Mouse (Mus musculus) frontal cortex, adult 2 months (tissue): ENCODE results near the gene Myh6. TPM values are rescaled to one million over a fixed set of nuclear protein-coding genes. Genes with fewer than 3 reads are reported as not detected.
"Not testable (repeated sequence)": the region's sequence is repeated elsewhere in the genome, so short reads cannot be mapped to it uniquely, and the experiment has no call there.

Source experiments
- DNase-seq, 2 experiments: peaks; one replicate each; pipeline ENCODE4 v3.0.0; 2022; ENCODE audit warnings: low spot score in 1 of 2; ENCODE audit errors: extremely low spot score in 1 of 2
- polyA plus RNA-seq: library from polyadenylated mRNA; depleted of rRNA; stranded (reverse); fragments of >200 nt; gene quantifications from 2 replicates; pipeline ENCODE4 v1.2.3, GENCODE M21; 2012

Myh6 gene
- polyA plus RNA-seq, 1 experiment: 0.02 TPM

- DNase-seq: not testable (repeated sequence)
Measured at GRCm38 (mm10) chr14:54959853-54960613, 6.7 kb downstream of the Myh6 start.

GRCm38 (mm10) chr14:54959197-54959596, 7.5 kb downstream of the Myh6 start:
- DNase-seq: no peak

GRCm38 (mm10) chr14:54958503-54958902, 8.2 kb downstream of the Myh6 start:
- DNase-seq: no peak

GRCm38 (mm10) chr14:54956533-54956932, 10.2 kb downstream of the Myh6 start:
- no peak for DNase-seq

- no peak for DNase-seq
Measured at GRCm38 (mm10) chr14:54955481-54955880, 11.2 kb downstream of the Myh6 start.

GRCm38 (mm10) chr14:54954474-54954873, 12.3 kb downstream of the Myh6 start:
- DNase-seq: no peak

GRCm38 (mm10) chr14:54953664-54954206, 13.0 kb downstream of the Myh6 start:
- DNase-seq: no peak

GRCm38 (mm10) chr14:54951587-54951986, 15.1 kb downstream of the Myh6 start:
- DNase-seq: no peak

- DNase-seq: no peak
Measured at GRCm38 (mm10) chr14:54950493-54950892, 16.2 kb downstream of the Myh6 start.

GRCm38 (mm10) chr14:54948781-54949180, 17.9 kb downstream of the Myh6 start:
- DNase-seq: no peak

GRCm38 (mm10) chr14:54947008-54947407, 19.7 kb downstream of the Myh6 start:
- DNase-seq: not testable (repeated sequence)

GRCm38 (mm10) chr14:54945975-54946704, 20.6 kb downstream of the Myh6 start:
- no peak for DNase-seq

- no peak for DNase-seq
Measured at GRCm38 (mm10) chr14:54944939-54945338, 21.8 kb downstream of the Myh6 start.

- no peak for DNase-seq
Measured at GRCm38 (mm10) chr14:54943971-54944370, 22.8 kb downstream of the Myh6 start.

- no peak for DNase-seq
Measured at GRCm38 (mm10) chr14:54942479-54942878, 24.2 kb downstream of the Myh6 start.

- no peak for DNase-seq
Measured at GRCm38 (mm10) chr14:54941024-54941978, 25.4 kb downstream of the Myh6 start.

GRCm38 (mm10) chr14:54940176-54940530, 26.6 kb downstream of the Myh6 start:
- no peak for DNase-seq

- peak in 1 of 2 experiments; percentile 76 for DNase-seq
Measured at GRCm38 (mm10) chr14:54939434-54940175, 27.1 kb downstream of the Myh6 start.

- DNase-seq: no peak
Measured at GRCm38 (mm10) chr14:54938431-54939219, 28.1 kb downstream of the Myh6 start.
